Mouse (Mus musculus) mouse embryonic stem cell (cell line): ENCODE measurements around the gene Mgrn1.

ENCODE experiments used
- in situ Hi-C, 2 experiments: fragments of 300-500 bp; cut with MboI; formaldehyde crosslinking; loops; 1 replicate in 1 of 2; 3 replicates in 1 of 2; pipeline ENCODE4 v1.14.3; 2019 to 2020; ENCODE audit warnings: low sequenced_read_pairs in 2 of 2, low pct_unique_long_range_greater_than_20kb in 1 of 2, mixed read lengths in 1 of 2; ENCODE audit not compliant: unreplicated experiment in 1 of 2

Mgrn1 gene

GRCm38 (mm10) chr16:4935430-4935829, 49.4 kb downstream of the Mgrn1 start:
- in situ Hi-C loops: no loop called here

- in situ Hi-C loops: no loop called here
These were observed 50.1 kb downstream of the Mgrn1 start for GRCm38 (mm10) chr16:4935931-4936703.

- in situ Hi-C loops: no loop called here
These were observed 51.5 kb downstream of the Mgrn1 start for GRCm38 (mm10) chr16:4937351-4938190.

- in situ Hi-C loops: no loop called here
These were observed 52.4 kb downstream of the Mgrn1 start, which contains the start of gene Nudt16l1 for GRCm38 (mm10) chr16:4938461-4938860. Nudt16l1 (plus strand) TSS chr16:4938761.

GRCm38 (mm10) chr16:4938989-4939388, 52.9 kb downstream of the Mgrn1 start:
- in situ Hi-C loops: no loop called here

GRCm38 (mm10) chr16:4939412-4939811, 53.4 kb downstream of the Mgrn1 start:
- in situ Hi-C loops: no loop called here

GRCm38 (mm10) chr16:4940311-4940850, 54.3 kb downstream of the Mgrn1 start:
- in situ Hi-C loops: no loop called here

GRCm38 (mm10) chr16:4941016-4941415, 55.0 kb downstream of the Mgrn1 start:
- in situ Hi-C loops: no loop called here

GRCm38 (mm10) chr16:4942868-4943267, 56.8 kb downstream of the Mgrn1 start:
- in situ Hi-C loops: no loop called here

GRCm38 (mm10) chr16:4943431-4943830, 57.4 kb downstream of the Mgrn1 start:
- in situ Hi-C loops: no loop called here

GRCm38 (mm10) chr16:4945415-4945814, 59.4 kb downstream of the Mgrn1 start:
- in situ Hi-C loops: no loop called here

- in situ Hi-C loops: no loop called here
These were observed 60.1 kb downstream of the Mgrn1 start for GRCm38 (mm10) chr16:4946155-4946554.

- in situ Hi-C loops: no loop called here
These were observed 61.3 kb downstream of the Mgrn1 start for GRCm38 (mm10) chr16:4947378-4947777.

- in situ Hi-C loops: no loop called here
These were observed 70.6 kb downstream of the Mgrn1 start for GRCm38 (mm10) chr16:4956609-4957008.

GRCm38 (mm10) chr16:4957446-4957845, 71.4 kb downstream of the Mgrn1 start:
- in situ Hi-C loops: no loop called here

- in situ Hi-C loops: no loop called here
These were observed 74.2 kb downstream of the Mgrn1 start for GRCm38 (mm10) chr16:4960260-4960659.

GRCm38 (mm10) chr16:4963346-4963745, 77.3 kb downstream of the Mgrn1 start:
- in situ Hi-C loops: no loop called here

GRCm38 (mm10) chr16:4963797-4964709, 78.0 kb downstream of the Mgrn1 start, which contains the start of gene Anks3:
Anks3 (minus strand) TSS chr16:4964205.
- in situ Hi-C loops: no loop called here
